Mouse (Mus musculus): ENCODE measurements around the gene Lins1.

Lins1 gene

GRCm38 (mm10) chr7:66733431-66733830, 43.7 kb downstream of the Lins1 start:
- no peak for DNase-seq (ENCODE audit: low read depth, low spot score)

- no peak for DNase-seq (ENCODE audit: low read depth, low spot score)
These were observed 44.2 kb downstream of the Lins1 start for GRCm38 (mm10) chr7:66733882-66734281.

GRCm38 (mm10) chr7:66734466-66734865, 44.8 kb downstream of the Lins1 start:
- no peak for DNase-seq (ENCODE audit: low read depth, low spot score)

- no peak for DNase-seq (ENCODE audit: low read depth, low spot score)
These were observed 45.3 kb downstream of the Lins1 start for GRCm38 (mm10) chr7:66734993-66735392.

GRCm38 (mm10) chr7:66737418-66737817, 47.7 kb downstream of the Lins1 start:
- DNase-seq (ENCODE audit: low read depth, low spot score), result no peak

- no peak for DNase-seq (ENCODE audit: low read depth, low spot score)
These were observed 51.3 kb downstream of the Lins1 start for GRCm38 (mm10) chr7:66741008-66741407.

- no peak for DNase-seq (ENCODE audit: low read depth, low spot score)
These were observed 51.7 kb downstream of the Lins1 start for GRCm38 (mm10) chr7:66741412-66741811.

GRCm38 (mm10) chr7:66743377-66743781, 53.7 kb downstream of the Lins1 start, which contains the start of gene Cers3:
Gene Cers3, plus strand, starts transcription at chr7:66743504.
- DNase-seq (ENCODE audit: low read depth, low spot score), result no peak

GRCm38 (mm10) chr7:66746972-66747371, 57.3 kb downstream of the Lins1 start:
- DNase-seq (ENCODE audit: low read depth, low spot score), result no peak

GRCm38 (mm10) chr7:66749998-66750397, 60.3 kb downstream of the Lins1 start:
- no peak for DNase-seq (ENCODE audit: low read depth, low spot score)

GRCm38 (mm10) chr7:66753816-66754215, 64.1 kb downstream of the Lins1 start:
- no peak for DNase-seq (ENCODE audit: low read depth, low spot score)

- no peak for DNase-seq (ENCODE audit: low read depth, low spot score)
These were observed 65.9 kb downstream of the Lins1 start for GRCm38 (mm10) chr7:66755611-66756010.

Measured in mesoderm, embryonic 11.5 days (tissue).